Mouse (Mus musculus) embryonic fibroblast, embryonic 13.5 days (primary cell): Measurements from ENCODE around the gene Prmt8.

ENCODE experiments used
- CTCF ChIP-seq: IDR thresholded peaks from 2 replicates; pipeline ENCODE4 v1.5.1; 2011; ENCODE audit warnings: mild to moderate bottlenecking, control low read depth, low read length, moderate library complexity, borderline replicate concordance; ENCODE audit not compliant: insufficient read depth
- POLR2A ChIP-seq: IDR thresholded peaks from 2 replicates; pipeline ENCODE4 v1.6.1; 2011; ENCODE audit warnings: low read depth, mild to moderate bottlenecking, control low read depth, low read length, moderate library complexity

GRCm38 (mm10) chr6:127672071-127672470 lies 97.2 kb downstream of the Prmt8 start:
- TF ChIP-seq CTCF (no peak), POLR2A (no peak)
